Mouse (Mus musculus) heart, postnatal 0 days (tissue): ENCODE results near the gene Slc39a3.

Experiments used
- CTCF ChIP-seq: IDR thresholded peaks from 2 replicates; pipeline ENCODE4 v1.5.1; 2016; ENCODE audit warnings: antibody characterized with exemption, control low read depth, low read depth
- EP300 ChIP-seq: IDR thresholded peaks from 2 replicates; pipeline ENCODE4 v1.6.1; 2016; ENCODE audit warnings: antibody characterized with exemption, low read depth

DNA sequence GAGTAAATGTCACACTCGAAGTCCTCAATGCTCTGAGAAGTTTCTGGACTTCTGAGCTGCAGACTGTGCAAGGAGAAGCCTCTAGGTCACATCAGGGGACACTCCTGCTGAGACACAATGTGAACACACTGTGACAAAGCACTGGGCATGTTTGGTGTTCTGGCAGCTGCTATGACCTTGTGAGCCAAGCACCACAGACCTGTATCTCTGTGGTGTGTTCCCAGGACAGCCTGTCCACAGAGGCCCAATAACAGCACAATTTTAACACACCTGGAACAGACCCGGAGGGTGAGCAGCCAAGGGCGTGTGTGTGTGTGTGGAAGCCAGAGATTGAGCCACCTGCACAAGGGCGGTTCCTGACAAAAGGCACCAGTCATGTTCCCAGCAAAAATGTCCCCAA lies 42.6 kb downstream of the Slc39a3 start:
- no peak for TF ChIP-seq EP300
- no peak for TF ChIP-seq CTCF
